Mouse (Mus musculus): ENCODE data around the gene Krtap5-4. TPM values are rescaled to one million over a fixed set of nuclear protein-coding genes. Genes with fewer than 3 reads are reported as not detected.

The Krtap5-4 gene
- total and polyA plus RNA-seq, 3 experiments, result not detected

DNA sequence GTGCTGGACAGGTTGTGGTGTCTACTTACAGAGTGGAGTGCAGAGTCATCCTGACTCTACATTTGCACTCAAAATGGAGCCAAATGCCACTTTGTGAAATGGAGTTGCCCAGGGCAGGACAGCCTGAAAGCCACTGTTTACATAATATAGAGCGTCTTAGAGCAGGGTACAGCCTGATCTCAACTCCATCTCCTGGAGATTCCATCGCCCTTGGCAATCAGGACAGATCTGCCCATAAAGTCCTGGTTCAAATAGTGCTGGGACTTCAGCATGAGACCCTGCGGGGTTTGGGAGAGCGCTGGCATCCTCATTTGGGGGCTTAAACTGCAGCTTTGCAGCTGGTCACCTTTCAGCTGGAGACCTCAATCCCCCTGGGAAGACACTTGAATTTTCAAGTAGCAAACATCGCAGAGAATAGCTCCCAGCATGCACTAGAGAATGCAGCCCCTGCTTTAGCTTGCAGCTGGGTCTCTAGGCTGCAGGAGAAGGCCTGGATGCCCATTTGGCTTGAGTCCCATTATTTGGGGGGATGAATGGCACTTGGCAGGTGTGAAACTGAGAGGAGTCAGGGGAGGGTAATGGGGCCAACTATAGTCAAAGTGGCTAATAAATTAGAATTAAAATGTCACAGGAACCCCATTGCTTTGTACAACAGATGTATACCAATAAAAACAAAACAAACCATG is 11.4 kb downstream of the Krtap5-4 start:
- in situ Hi-C loops (cut with MboI; ENCODE audit: low pct_ligation_motif_present, low pct_unique_long_range_greater_than_20kb, low sequenced_read_pairs), result no loop called here
- no peak overlapping the region for H3K4me3 ChIP-seq (replicated peaks in 1 of 3; ENCODE audit: low read depth in 2 of 3, low read length in 2 of 3, poor library complexity in 1 of 3)
- no peaks in the 10 kb centered on the region for H3K4me1 ChIP-seq (ENCODE audit: control insufficient read depth in 1 of 2, insufficient read depth in 2 of 2)

GRCm38 (mm10) chr7:142316558-142316957 is 13.2 kb downstream of the Krtap5-4 start:
- dilution Hi-C loops (cut with MboI; ENCODE audit: extremely low pct_ligation_motif_present, extremely low pct_unique_long_range_greater_than_20kb, low sequenced_read_pairs), result no loop called here

More for the DNA sequence above, 11.4 kb downstream of the Krtap5-4 start:
- no peak for DNase-seq (ENCODE audit: extremely low read depth)
- H3K36me3 ChIP-seq (replicated peaks in 1 of 2; ENCODE audit: control insufficient read depth in 1 of 2, insufficient read depth in 1 of 2, low read length in 1 of 2), result no peaks in the 10 kb centered on the region
- peaks cover 65% of the 10 kb centered on the region for H3K27me3 ChIP-seq (replicated peaks)
- H3K4me2 ChIP-seq (ENCODE audit: insufficient read depth, low read depth, poor library complexity, severe bottlenecking), result no peak overlapping the region
- H3K27ac ChIP-seq (ENCODE audit: insufficient read depth, low read depth), result no peak overlapping the region
- H3K9ac ChIP-seq (ENCODE audit: insufficient read depth, low read depth), result no peak overlapping the region
- no peaks in the 10 kb centered on the region for H3K9me3 ChIP-seq (replicated peaks; ENCODE audit: low read length)
- TF ChIP-seq TBP (conservative IDR thresholded peaks at IDR 0.05; ENCODE audit: low read depth, low read length), result no peak
- H3K79me2 ChIP-seq (replicated peaks; ENCODE audit: control insufficient read depth, extremely low read depth, insufficient read depth, poor library complexity, severe bottlenecking), result no peaks in the 10 kb centered on the region
- dilution Hi-C loops (cut with MboI; ENCODE audit: extremely low pct_ligation_motif_present, extremely low pct_unique_long_range_greater_than_20kb, low sequenced_read_pairs), result no loop called here

GRCm38 (mm10) chr7:142317216-142317615 is 13.9 kb downstream of the Krtap5-4 start:
- Histone ChIP-seq H3K4me1 (ENCODE audit: control insufficient read depth in 1 of 2, insufficient read depth in 2 of 2) (no peaks in the 10 kb centered on the region), H3K4me3 (replicated peaks in 1 of 3; ENCODE audit: low read depth in 2 of 3, low read length in 2 of 3, poor library complexity in 1 of 3) (no peak overlapping the region), H3K9ac (ENCODE audit: insufficient read depth, low read depth) (no peak overlapping the region), H3K4me2 (ENCODE audit: insufficient read depth, low read depth, poor library complexity, severe bottlenecking) (no peak overlapping the region), H3K27ac (ENCODE audit: insufficient read depth, low read depth) (no peak overlapping the region), H3K79me2 (replicated peaks; ENCODE audit: control insufficient read depth, extremely low read depth, insufficient read depth, poor library complexity, severe bottlenecking) (no peaks in the 10 kb centered on the region), H3K27me3 (replicated peaks) (peaks cover 59% of the 10 kb centered on the region), H3K36me3 (replicated peaks in 1 of 2; ENCODE audit: control insufficient read depth in 1 of 2, insufficient read depth in 1 of 2, low read length in 1 of 2) (no peaks in the 10 kb centered on the region), H3K9me3 (replicated peaks; ENCODE audit: low read length) (no peaks in the 10 kb centered on the region)
- dilution Hi-C loops (cut with MboI; ENCODE audit: extremely low pct_ligation_motif_present, extremely low pct_unique_long_range_greater_than_20kb, low sequenced_read_pairs), result no loop called here
- no peak for TF ChIP-seq HCFC1 (IDR thresholded peaks at IDR 0.05; ENCODE audit: low read depth, low read length)
- TF ChIP-seq CHD2 (IDR thresholded peaks at IDR 0.05; ENCODE audit: low read length), result no peak
- no peak for DNase-seq (ENCODE audit: extremely low read depth)
- in situ Hi-C loops (cut with MboI; ENCODE audit: low pct_ligation_motif_present, low pct_unique_long_range_greater_than_20kb, low sequenced_read_pairs), result no loop called here

More at GRCm38 (mm10) chr7:142316558-142316957, 13.2 kb downstream of the Krtap5-4 start:
- Histone ChIP-seq H3K27ac (ENCODE audit: insufficient read depth, low read depth) (no peak overlapping the region), H3K4me1 (ENCODE audit: control insufficient read depth in 1 of 2, insufficient read depth in 2 of 2) (no peaks in the 10 kb centered on the region), H3K9ac (ENCODE audit: insufficient read depth, low read depth) (no peak overlapping the region), H3K36me3 (replicated peaks in 1 of 2; ENCODE audit: control insufficient read depth in 1 of 2, insufficient read depth in 1 of 2, low read length in 1 of 2) (no peaks in the 10 kb centered on the region), H3K27me3 (replicated peaks) (peaks cover 65% of the 10 kb centered on the region), H3K79me2 (replicated peaks; ENCODE audit: control insufficient read depth, extremely low read depth, insufficient read depth, poor library complexity, severe bottlenecking) (no peaks in the 10 kb centered on the region), H3K9me3 (replicated peaks; ENCODE audit: low read length) (no peaks in the 10 kb centered on the region), H3K4me3 (replicated peaks in 1 of 3; ENCODE audit: low read depth in 2 of 3, low read length in 2 of 3, poor library complexity in 1 of 3) (no peak overlapping the region), H3K4me2 (ENCODE audit: insufficient read depth, low read depth, poor library complexity, severe bottlenecking) (no peak overlapping the region)
- in situ Hi-C loops (cut with MboI; ENCODE audit: low pct_ligation_motif_present, low pct_unique_long_range_greater_than_20kb, low sequenced_read_pairs), result no loop called here
- DNase-seq (ENCODE audit: extremely low read depth), result peak; percentile 32
- TF ChIP-seq SMC3 (IDR thresholded peaks at IDR 0.05; ENCODE audit: low read depth, low read length) (peak; percentile 69), HCFC1 (IDR thresholded peaks at IDR 0.05; ENCODE audit: low read depth, low read length) (no peak), EP300 (IDR thresholded peaks at IDR 0.05; ENCODE audit: low read length) (no peak), RAD21 (IDR thresholded peaks at IDR 0.05; ENCODE audit: low read depth, low read length) (peak; percentile 71), ZMIZ1 (IDR thresholded peaks at IDR 0.05; ENCODE audit: low read depth, low read length) (no peak), JUND (conservative IDR thresholded peaks at IDR 0.05; ENCODE audit: low read depth, low read length) (no peak), IRF4 (IDR thresholded peaks at IDR 0.05; ENCODE audit: low read depth, low read length) (no peak), ETS1 (conservative IDR thresholded peaks at IDR 0.05; ENCODE audit: low read depth, low read length) (no peak), UBTF (IDR thresholded peaks at IDR 0.05; ENCODE audit: low read depth, low read length) (no peak), CTCF (conservative IDR thresholded peaks at IDR 0.05 in 1 of 2, IDR thresholded peaks at IDR 0.05 in 1 of 2; ENCODE audit: low read depth in 2 of 2, low read length in 2 of 2) (peak; percentile 75), KAT2A (IDR thresholded peaks at IDR 0.05; ENCODE audit: insufficient replicate concordance, low read length) (no peak)

All from CH12.LX (cell line).